Comparison of ENCODE assay signal across 8 mouse cellular contexts in the genomic region with DNA sequence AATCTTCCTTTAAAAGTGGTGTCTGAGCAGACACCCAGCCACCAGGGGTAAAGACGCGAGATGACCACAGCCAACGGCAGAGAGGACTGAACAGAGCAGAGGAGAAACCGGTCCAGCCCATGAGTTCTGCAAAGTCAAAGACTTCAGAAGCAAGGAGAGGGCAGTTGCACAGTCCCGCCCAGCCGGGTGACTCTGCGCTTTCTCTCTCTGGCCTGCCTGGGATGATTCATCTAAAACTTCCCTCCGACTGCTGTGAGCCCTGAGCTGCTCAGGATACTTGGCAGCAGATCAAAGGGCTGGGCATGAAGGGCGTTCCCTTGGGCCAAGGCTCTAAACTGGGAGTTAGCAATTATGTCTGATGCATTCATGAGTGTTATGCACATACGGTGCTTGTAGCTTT. TPM values are rescaled to one million over a fixed set of nuclear protein-coding genes. Genes with fewer than 3 reads are reported as not detected.
DNase-seq lines count a peak whose midpoint lies in the region; ATAC-seq lines count a peak whose summit lies in the region.

No protein-coding gene starts in this region.

- H3K9me3 ChIP-seq in embryonic facial prominence, embryonic 15.5 days (replicated peaks), result no peaks in the 10 kb centered on the region
- no peaks in the 10 kb centered on the region for H3K9me3 ChIP-seq in heart, embryonic 16.5 days (replicated peaks; ENCODE audit: control insufficient read depth, low read length)
- no peaks in the 10 kb centered on the region for H3K9me3 ChIP-seq in stomach, embryonic 15.5 days

- 25% methylated on average over 10 of the region's 10 CpGs for WGBS in embryonic facial prominence, embryonic 15.5 days
- 6% methylated on average over 10 of the region's 10 CpGs for WGBS in heart, embryonic 16.5 days
- 17% methylated on average over 10 of the region's 10 CpGs for WGBS in stomach, embryonic 15.5 days

- H3K27ac ChIP-seq in embryonic facial prominence, embryonic 15.5 days (replicated peaks), result no peak overlapping the region; the same call in 1 of the 2 replicates
- peak overlapping the region; percentile 14; the same call in 1 of the 2 replicates for H3K27ac ChIP-seq in heart, embryonic 16.5 days (ENCODE audit: low read length)
- 0 out of 2 replicates have a peak overlapping the region, but pooled peaks have one; percentile 46 for H3K27ac ChIP-seq in stomach, embryonic 15.5 days

- H3K27me3 ChIP-seq in embryonic facial prominence, embryonic 15.5 days, result no peaks in the 10 kb centered on the region
- no peaks in the 10 kb centered on the region for H3K27me3 ChIP-seq in heart, embryonic 16.5 days (ENCODE audit: control insufficient read depth, insufficient read depth, low read length)
- H3K27me3 ChIP-seq in stomach, embryonic 15.5 days (replicated peaks), result no peaks in the 10 kb centered on the region

- peak; percentile 22 to 26 for DNase-seq in cerebellum, postnatal 14 days
- DNase-seq in cerebellum, adult 9-10 months, result no peak
- peak; percentile 93 to 95 for DNase-seq in kidney, postnatal 36 days
- DNase-seq in layer of hippocampus, adult 11-12 months (ENCODE audit: low spot score), result no peak

- no peak overlapping the region for H3K4me3 ChIP-seq in embryonic facial prominence, embryonic 15.5 days (replicated peaks)
- H3K4me3 ChIP-seq in heart, embryonic 16.5 days (ENCODE audit: low read length), result peak overlapping the region; percentile 17; the same call in 1 of the 2 replicates
- H3K4me3 ChIP-seq in stomach, embryonic 15.5 days (replicated peaks), result no peak overlapping the region

- no peak overlapping the region for H3K9ac ChIP-seq in embryonic facial prominence, embryonic 15.5 days
- H3K9ac ChIP-seq in heart, embryonic 16.5 days (ENCODE audit: low read length), result peak overlapping the region; percentile 11; the same call in 1 of the 2 replicates
- no peak overlapping the region for H3K9ac ChIP-seq in stomach, embryonic 15.5 days

- peaks cover 25% of the 10 kb centered on the region for H3K4me1 ChIP-seq in embryonic facial prominence, embryonic 15.5 days
- H3K4me1 ChIP-seq in heart, embryonic 16.5 days (ENCODE audit: control insufficient read depth, insufficient read depth, low read length), result peaks cover 25% of the 10 kb centered on the region; the same call in 1 of the 2 replicates
- 0 out of 2 replicates have a peak, but pooled peaks cover 8% of the 10 kb centered on the region for H3K4me1 ChIP-seq in stomach, embryonic 15.5 days

- ATAC-seq in embryonic facial prominence, embryonic 15.5 days (ENCODE audit: insufficient number of reproducible peaks, low FRiP score, low TSS enrichment, low read depth), result peak; percentile 88
- peak; percentile 91 for ATAC-seq in heart, embryonic 16.5 days (replicated peaks; ENCODE audit: extremely low read depth, insufficient read depth, low FRiP score)
- ATAC-seq in megakaryocyte progenitor cell, adult 5-6 weeks (replicated peaks; ENCODE audit: poor library complexity), result peak; percentile 84
- peak; percentile 94 for ATAC-seq in stomach, embryonic 15.5 days (ENCODE audit: insufficient read depth, low FRiP score, low read depth)

- H3K4me2 ChIP-seq in embryonic facial prominence, embryonic 15.5 days (replicated peaks), result no peak overlapping the region
- H3K4me2 ChIP-seq in heart, embryonic 16.5 days (ENCODE audit: low read depth, low read length), result peak overlapping the region; percentile 49
- H3K4me2 ChIP-seq in stomach, embryonic 15.5 days, result 0 out of 2 replicates have a peak overlapping the region, but pooled peaks have one; percentile 16

- H3K36me3 ChIP-seq in embryonic facial prominence, embryonic 15.5 days, result no peaks in the 10 kb centered on the region
- no peaks in the 10 kb centered on the region for H3K36me3 ChIP-seq in heart, embryonic 16.5 days (ENCODE audit: control insufficient read depth, insufficient read depth)
- no peaks in the 10 kb centered on the region for H3K36me3 ChIP-seq in stomach, embryonic 15.5 days

RNA-seq across cellular contexts. Expression of gene Gipc2, which starts 51.2 kb away (rescaled TPM):
- polyA plus RNA-seq in embryonic facial prominence, embryonic 15.5 days (2015; fragmentation: Nextera tagmentation; extraction: Ambion mirVana), result 4.5 and 8.6 TPM in 2 replicates
- 5.7 and 6.4 TPM in 2 replicates for polyA plus RNA-seq in heart, embryonic 16.5 days (2015; fragmentation: Nextera tagmentation; extraction: Ambion mirVana)
- 0.22 TPM in 1 of 2 replicates, not detected in the other for total RNA-seq in megakaryocyte progenitor cell, adult 5-6 weeks (2015)
- not detected in 2 replicates for total RNA-seq in megakaryocyte progenitor cell, adult 5-6 weeks (2017)
- polyA plus RNA-seq in stomach, embryonic 15.5 days (2015; fragmentation: Nextera tagmentation; extraction: Ambion mirVana), result 57.5 and 78.6 TPM in 2 replicates

Comparison
In these comparisons a context has a peak if more than half of its experiments do, and no peak if none do; other contexts are left out.
1. DNase-seq: peak in cerebellum, postnatal 14 days (2 of 2) and kidney, postnatal 36 days (2 of 2); none in cerebellum, adult 9-10 months (single experiment) and layer of hippocampus, adult 11-12 months (single experiment).
2. Peak in every context shown above with its lines, with median percentiles within 50 percentile points of each other: ATAC-seq.